Mouse (Mus musculus) spleen, adult 2 months (tissue): ENCODE results near the gene Sgo2a. TPM values are rescaled to one million over a fixed set of nuclear protein-coding genes. Genes with fewer than 3 reads are reported as not detected.

Experiments used
- DNase-seq, 2 experiments: peaks; one replicate each; pipeline versions ENCODE4 v3.0.0 to v3.0.0-alpha.2; 2012 to 2021; ENCODE audit warnings: low spot score in 2 of 2, low read depth in 1 of 2
- H3K27ac ChIP-seq: fragments of 200-500 bp; 2 replicates; pipeline ENCODE4 v1.5.1; 2012; ENCODE audit warnings: low read length, inconsistent platforms; ENCODE audit not compliant: insufficient read depth
- H3K27me3 ChIP-seq: fragments of 200-500 bp; 2 replicates; pipeline ENCODE4 v1.6.1; 2012; ENCODE audit warnings: mild to moderate bottlenecking, moderate library complexity, low read length, inconsistent platforms; ENCODE audit not compliant: control insufficient read depth, insufficient read depth
- H3K36me3 ChIP-seq: fragments of 200-500 bp; 2 replicates; pipeline ENCODE4 v1.6.1; 2012; ENCODE audit warnings: mild to moderate bottlenecking, low read length, inconsistent platforms; ENCODE audit not compliant: control insufficient read depth, insufficient read depth
- H3K4me1 ChIP-seq: fragments of 200-500 bp; 2 replicates; pipeline ENCODE4 v1.6.1; 2011; ENCODE audit warnings: inconsistent platforms; ENCODE audit not compliant: control insufficient read depth, insufficient read depth, insufficient read length
- H3K4me3 ChIP-seq: fragments of 200-500 bp; 2 replicates; pipeline ENCODE4 v1.5.1; 2011; ENCODE audit warnings: mild to moderate bottlenecking, inconsistent platforms; ENCODE audit not compliant: insufficient read depth, insufficient read length; ENCODE audit errors: extremely low read depth
- CTCF ChIP-seq: fragments of 200-500 bp; IDR thresholded peaks from 2 replicates; pipeline ENCODE4 v1.5.1; 2011; ENCODE audit warnings: mild to moderate bottlenecking, inconsistent platforms; ENCODE audit not compliant: insufficient read depth, insufficient read length, insufficient replicate concordance; ENCODE audit errors: extremely low read depth
- POLR2A ChIP-seq: fragments of 200-500 bp; IDR thresholded peaks from 2 replicates; pipeline ENCODE4 v1.6.1; 2011; ENCODE audit warnings: low read depth, low read length, inconsistent platforms
- WGBS: fragments of 180-500 bp; shearing (Covaris S2); methylation state at CpG from one replicate; pipeline ENCODE4 v1.1.7; 2018; 5-methylcytosine and 5-hydroxymethylcytosine counted together
- polyA plus RNA-seq: library from polyadenylated mRNA; depleted of rRNA; stranded (reverse); fragments of >200 nt; gene quantifications from 2 replicates; pipeline ENCODE4 v1.2.3, GENCODE M21; 2012; rRNA removed

The Sgo2a gene
- 0.35 and 0.59 TPM in 2 replicates for polyA plus RNA-seq

DNA sequence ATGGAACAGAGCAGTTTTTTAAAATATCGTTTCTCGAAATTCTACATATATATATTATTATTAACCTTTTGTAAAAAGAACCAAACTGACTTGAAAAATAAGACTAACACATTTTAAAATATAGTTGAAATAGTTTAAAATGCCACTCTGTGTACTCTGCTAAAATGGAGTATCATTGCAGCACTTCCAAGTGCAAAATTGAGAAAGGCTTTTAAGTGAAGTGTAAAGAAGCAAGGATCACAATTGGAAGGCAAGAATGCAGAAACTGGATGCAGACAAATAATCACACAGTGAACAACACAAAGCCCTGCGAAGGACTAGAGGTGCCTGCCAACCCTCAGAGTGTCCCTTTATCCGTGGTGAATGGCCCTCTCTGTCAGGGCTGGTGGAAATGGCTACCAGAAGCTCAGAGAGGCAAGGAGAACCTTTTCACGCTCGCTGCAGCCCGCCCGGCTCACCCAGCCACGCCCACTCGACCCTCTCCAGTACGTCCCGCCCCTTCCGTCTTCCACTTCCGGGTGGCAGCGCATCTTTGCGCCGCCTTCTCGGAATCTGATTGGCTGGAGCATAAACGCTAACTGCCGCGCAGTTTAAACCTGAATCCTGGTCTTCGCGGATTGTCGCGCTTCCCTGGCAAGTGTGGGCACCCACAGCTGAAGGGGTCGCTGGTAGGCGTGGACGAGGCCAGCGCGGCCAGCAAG lies at the start of gene Sgo2a:
TSS of gene Sgo2a (plus strand) at position 540 of the 701 bp plus-strand sequence.
- Histone ChIP-seq H3K27me3 (no peaks in the 10 kb centered on the region), H3K27ac (peak within 1 kb of the TSS; percentile 72), H3K36me3 (no peaks in the 10 kb centered on the region), H3K4me3 (peak within 1 kb of the TSS; percentile 97), H3K4me1 (no peaks in the 10 kb centered on the region; the same call in 1 of the 2 replicates)
- peak; percentile 19; the same call in 1 of the 2 replicates for TF ChIP-seq POLR2A
- TF ChIP-seq CTCF, result no peak
- DNase-seq, result peak; percentile 85 to 91
- 7% methylated on average over 30 of the region's 30 CpGs for WGBS

GRCm38 (mm10) chr1:57947552-57948347 lies 48.0 kb upstream of the Sgo2a start:
- no peak overlapping the region for H3K4me3 ChIP-seq
- H3K4me1 ChIP-seq, result no peaks in the 10 kb centered on the region
- H3K27me3 ChIP-seq, result no peaks in the 10 kb centered on the region
- TF ChIP-seq POLR2A (no peak), CTCF (no peak)
- no peak for DNase-seq
- H3K27ac ChIP-seq, result no peak overlapping the region
- WGBS, result 51% methylated on average over 2 of the region's 2 CpGs
- no peaks in the 10 kb centered on the region for H3K36me3 ChIP-seq

GRCm38 (mm10) chr1:57949195-57949594 lies 46.6 kb upstream of the Sgo2a start:
- H3K36me3 ChIP-seq, result peaks cover 2% of the 10 kb centered on the region; the same call in 1 of the 2 replicates
- TF ChIP-seq POLR2A, result no peak
- TF ChIP-seq CTCF, result no peak
- 8% methylated on average over 1 of the region's 1 CpGs for WGBS
- H3K27ac ChIP-seq, result no peak overlapping the region
- H3K27me3 ChIP-seq, result no peaks in the 10 kb centered on the region
- H3K4me1 ChIP-seq, result no peaks in the 10 kb centered on the region
- H3K4me3 ChIP-seq, result no peak overlapping the region
- no peak for DNase-seq

- no peak overlapping the region for H3K4me3 ChIP-seq
- no peak for DNase-seq
- 84% methylated on average over 5 of the region's 5 CpGs for whole genome bisulfite sequencing
These were observed 46.1 kb upstream of the Sgo2a start for GRCm38 (mm10) chr1:57949716-57950115.

GRCm38 (mm10) chr1:57952509-57952908 lies 43.3 kb upstream of the Sgo2a start:
- H3K4me3 ChIP-seq, result no peak overlapping the region
- H3K27ac ChIP-seq, result no peak overlapping the region
- 93% methylated on average over 4 of the region's 4 CpGs for WGBS
- no peak for DNase-seq
- no peaks in the 10 kb centered on the region for H3K4me1 ChIP-seq
- peaks cover 12% of the 10 kb centered on the region for H3K36me3 ChIP-seq
- no peaks in the 10 kb centered on the region for H3K27me3 ChIP-seq
- TF ChIP-seq CTCF, result no peak
- TF ChIP-seq POLR2A, result no peak

More at GRCm38 (mm10) chr1:57949716-57950115, 46.1 kb upstream of the Sgo2a start:
- no peak for TF ChIP-seq POLR2A
- Histone ChIP-seq H3K27ac (no peak overlapping the region), H3K4me1 (no peaks in the 10 kb centered on the region), H3K36me3 (peaks cover 2% of the 10 kb centered on the region; the same call in 1 of the 2 replicates), H3K27me3 (no peaks in the 10 kb centered on the region)

GRCm38 (mm10) chr1:57953586-57954375 lies 42.0 kb upstream of the Sgo2a start:
- Histone ChIP-seq H3K36me3 (peaks cover 13% of the 10 kb centered on the region), H3K4me3 (no peak overlapping the region), H3K27me3 (no peaks in the 10 kb centered on the region), H3K27ac (no peak overlapping the region), H3K4me1 (no peaks in the 10 kb centered on the region)
- DNase-seq, result no peak
- TF ChIP-seq POLR2A (no peak), CTCF (no peak)
- 85% methylated on average over 16 of the region's 16 CpGs for WGBS

- Histone ChIP-seq H3K4me3 (no peak overlapping the region), H3K27me3 (no peaks in the 10 kb centered on the region), H3K36me3 (peaks cover 13% of the 10 kb centered on the region), H3K27ac (no peak overlapping the region), H3K4me1 (no peaks in the 10 kb centered on the region)
- 57% methylated on average over 5 of the region's 5 CpGs for WGBS
- DNase-seq, result no peak
- TF ChIP-seq POLR2A (no peak), CTCF (no peak)
These were observed 41.4 kb upstream of the Sgo2a start for GRCm38 (mm10) chr1:57954376-57954765.
